Mouse (Mus musculus): ENCODE data around the gene Aldh1l1. TPM values are rescaled to one million over a fixed set of nuclear protein-coding genes. Genes with fewer than 3 reads are reported as not detected.

The Aldh1l1 gene
- polyA plus RNA-seq, 1 experiment from 2014 or later: 1.2 TPM

DNA sequence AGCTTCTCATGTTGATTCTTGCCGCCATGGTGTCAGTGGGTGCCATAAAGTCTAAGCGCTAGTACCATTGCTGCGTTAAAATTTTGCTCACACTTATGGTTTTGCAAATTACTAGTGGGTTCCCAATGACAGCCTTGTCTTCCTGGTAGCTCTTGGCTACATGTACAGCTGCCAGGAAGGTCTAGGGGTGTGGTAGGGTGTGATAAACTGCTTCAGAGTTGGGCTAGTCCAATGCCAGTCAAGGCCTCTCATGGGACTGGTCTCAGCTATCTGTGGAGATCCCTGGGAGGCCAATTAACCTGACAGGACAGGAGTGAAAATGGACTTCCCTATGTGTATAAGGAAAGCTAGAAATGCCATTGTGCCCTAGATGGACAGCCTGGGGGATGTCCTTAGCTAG lies 116.1 kb downstream of the Aldh1l1 start:
- H3K9ac ChIP-seq (ENCODE audit: low read length): no peak overlapping the region
- DNase-seq (ENCODE audit: low spot score) (no peak), ATAC-seq (replicated peaks; ENCODE audit: low FRiP score) (no peak)
- no peak overlapping the region for H3K27ac ChIP-seq (ENCODE audit: low read depth, low read length)
- 0 out of 2 replicates have a peak, but pooled peaks cover 2% of the 10 kb centered on the region for H3K4me1 ChIP-seq (replicated peaks; ENCODE audit: control insufficient read depth, insufficient read depth, low read length)
- no peaks in the 10 kb centered on the region for H3K36me3 ChIP-seq (ENCODE audit: control insufficient read depth, insufficient read depth, low read length)
- H3K4me2 ChIP-seq (ENCODE audit: low read depth, low read length, severe bottlenecking): no peak overlapping the region
- no peaks in the 10 kb centered on the region for H3K9me3 ChIP-seq (ENCODE audit: control insufficient read depth, low read length)
- 93% methylated on average over 3 of the region's 3 CpGs for WGBS
- H3K4me3 ChIP-seq (ENCODE audit: low read depth, low read length): no peak overlapping the region
- H3K27me3 ChIP-seq (ENCODE audit: control insufficient read depth, insufficient read depth, low read length): peaks cover 5% of the 10 kb centered on the region; the same call in 1 of the 2 replicates

DNA sequence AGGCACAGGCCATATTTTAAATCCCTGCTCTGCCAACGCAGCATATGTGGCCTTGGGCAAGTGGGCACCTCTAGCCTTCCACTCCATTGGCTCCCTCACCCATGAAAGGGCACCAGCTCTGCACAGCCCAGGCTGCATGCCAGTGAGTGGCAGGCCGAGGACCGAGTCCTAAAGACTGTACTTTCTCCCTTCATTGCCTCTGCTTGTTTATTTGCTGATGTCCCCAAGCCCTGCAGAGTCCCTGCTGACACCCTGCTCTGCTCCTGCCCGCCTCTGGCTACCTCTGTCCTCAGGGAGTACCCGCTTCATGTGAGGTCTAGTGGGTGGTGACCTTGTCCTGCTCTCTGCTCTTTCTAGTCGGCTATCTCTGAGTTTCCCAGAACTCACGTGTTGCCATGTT lies 116.9 kb downstream of the Aldh1l1 start:
- WGBS: 71% methylated on average over 7 of the region's 7 CpGs
- Histone ChIP-seq H3K27ac (ENCODE audit: low read depth, low read length) (no peak overlapping the region), H3K4me1 (replicated peaks; ENCODE audit: control insufficient read depth, insufficient read depth, low read length) (0 out of 2 replicates have a peak, but pooled peaks cover 2% of the 10 kb centered on the region), H3K4me3 (ENCODE audit: low read depth, low read length) (no peak overlapping the region), H3K27me3 (ENCODE audit: control insufficient read depth, insufficient read depth, low read length) (peaks cover 5% of the 10 kb centered on the region; the same call in 1 of the 2 replicates), H3K9ac (ENCODE audit: low read length) (no peak overlapping the region), H3K36me3 (ENCODE audit: control insufficient read depth, insufficient read depth, low read length) (no peaks in the 10 kb centered on the region), H3K9me3 (ENCODE audit: control insufficient read depth, low read length) (no peaks in the 10 kb centered on the region), H3K4me2 (ENCODE audit: low read depth, low read length, severe bottlenecking) (no peak overlapping the region)
- no peak for DNase-seq (ENCODE audit: low spot score)
- no peak for ATAC-seq (replicated peaks; ENCODE audit: low FRiP score)

DNA sequence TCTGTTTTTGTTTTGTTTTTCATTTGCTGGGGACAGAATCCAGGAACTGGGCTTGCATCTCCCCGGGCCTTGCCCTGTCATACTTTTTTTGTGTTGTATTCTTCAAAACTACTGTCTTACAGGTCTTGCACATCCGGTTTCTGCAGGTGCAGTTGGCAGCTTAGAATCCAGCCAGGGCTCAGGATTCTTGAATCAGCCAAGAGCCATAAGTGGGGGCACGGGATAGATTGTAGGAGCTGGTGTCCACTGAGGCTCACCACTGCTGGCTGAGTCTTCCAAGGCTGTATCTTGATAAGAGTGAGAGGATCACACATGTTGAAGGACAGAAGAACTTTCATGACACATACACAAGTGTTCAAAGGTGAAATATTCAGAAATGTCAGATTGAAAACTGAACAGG lies 117.9 kb downstream of the Aldh1l1 start:
- DNase-seq (ENCODE audit: low spot score) (no peak), ATAC-seq (replicated peaks; ENCODE audit: low FRiP score) (no peak)
- Histone ChIP-seq H3K36me3 (ENCODE audit: control insufficient read depth, insufficient read depth, low read length) (no peaks in the 10 kb centered on the region), H3K27ac (ENCODE audit: low read depth, low read length) (no peak overlapping the region), H3K4me3 (ENCODE audit: low read depth, low read length) (peak overlapping the region; percentile 52), H3K4me1 (replicated peaks; ENCODE audit: control insufficient read depth, insufficient read depth, low read length) (0 out of 2 replicates have a peak, but pooled peaks cover 2% of the 10 kb centered on the region), H3K27me3 (ENCODE audit: control insufficient read depth, insufficient read depth, low read length) (peaks cover 5% of the 10 kb centered on the region; the same call in 1 of the 2 replicates), H3K4me2 (ENCODE audit: low read depth, low read length, severe bottlenecking) (peak overlapping the region; percentile 89; the same call in 1 of the 2 replicates), H3K9me3 (ENCODE audit: control insufficient read depth, low read length) (no peaks in the 10 kb centered on the region), H3K9ac (ENCODE audit: low read length) (no peak overlapping the region)
- 61% methylated on average over 3 of the region's 3 CpGs for WGBS

DNA sequence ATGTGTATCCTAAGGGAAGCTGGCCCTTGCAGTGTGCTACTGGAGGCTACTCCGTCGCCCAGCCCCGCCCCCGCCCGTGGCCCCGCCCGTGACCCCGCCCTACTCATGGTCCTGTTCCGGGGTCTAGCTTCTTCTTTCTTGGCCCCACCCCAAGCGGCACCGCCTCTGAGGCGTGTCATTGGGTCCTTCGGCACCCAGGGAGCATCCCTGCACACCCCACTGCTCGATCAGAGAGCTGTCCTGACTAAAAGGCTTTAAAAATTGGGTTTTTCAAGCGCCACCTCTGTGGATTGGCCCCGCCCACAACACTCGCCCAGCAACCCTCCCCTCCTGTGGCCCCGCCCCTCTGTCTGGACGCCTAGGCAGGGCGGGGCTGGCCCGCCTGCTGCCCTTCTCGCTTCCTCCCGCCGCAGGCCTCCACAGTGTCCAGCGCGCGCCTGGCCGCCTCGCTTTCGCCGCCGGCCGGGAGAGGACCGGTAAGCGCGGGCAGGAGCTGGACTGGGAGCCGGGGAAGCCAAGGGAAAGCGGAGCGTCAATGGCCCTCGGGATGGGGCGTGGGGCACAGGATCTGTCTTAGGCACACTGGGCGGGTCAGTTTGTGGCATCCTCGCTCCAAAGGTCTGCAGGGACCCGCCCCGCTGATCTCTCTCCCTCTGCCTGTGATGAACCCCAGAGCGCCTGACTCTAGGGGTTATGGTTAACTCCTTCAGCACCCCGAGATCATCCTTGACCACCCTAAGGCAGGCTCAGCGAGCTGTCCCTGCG lies 118.5 kb downstream of the Aldh1l1 start, which contains the start of gene Slc41a3:
Slc41a3 (plus strand) TSS at position 193 of the 765 bp plus-strand sequence.
- peak within 1 kb of the TSS; percentile 72 for H3K9ac ChIP-seq (ENCODE audit: low read length)

DNA sequence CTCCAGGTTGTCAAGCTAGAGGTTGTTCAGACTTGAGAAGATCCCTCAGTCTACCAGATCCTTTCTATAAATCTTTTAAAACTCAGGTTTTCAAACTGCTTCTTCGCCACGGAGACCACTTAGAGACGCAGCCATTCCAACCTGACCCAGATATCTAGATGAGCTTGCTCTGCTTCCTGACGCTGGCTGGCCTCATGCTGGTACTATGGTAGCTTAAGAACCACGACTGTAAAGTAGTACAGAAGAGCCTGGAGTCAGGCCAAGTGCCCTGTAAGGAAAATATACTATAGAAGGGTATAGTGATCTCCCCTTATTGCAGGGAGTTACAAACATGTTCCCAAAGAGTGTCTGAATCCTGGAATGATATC lies 119.1 kb downstream of the Aldh1l1 start:
- DNase-seq (ENCODE audit: low spot score): no peak
- H3K27ac ChIP-seq (ENCODE audit: low read depth, low read length): no peak overlapping the region
- WGBS: 17% methylated on average over 5 of the region's 5 CpGs

More for the DNA sequence above, 118.5 kb downstream of the Aldh1l1 start, which contains the start of gene Slc41a3:
- Histone ChIP-seq H3K36me3 (ENCODE audit: control insufficient read depth, insufficient read depth, low read length) (no peaks in the 10 kb centered on the region), H3K9me3 (ENCODE audit: control insufficient read depth, low read length) (no peaks in the 10 kb centered on the region), H3K27ac (ENCODE audit: low read depth, low read length) (no peak within 1 kb of the TSS), H3K27me3 (ENCODE audit: control insufficient read depth, insufficient read depth, low read length) (peaks cover 5% of the 10 kb centered on the region; the same call in 1 of the 2 replicates), H3K4me2 (ENCODE audit: low read depth, low read length, severe bottlenecking) (peak within 1 kb of the TSS; percentile 89), H3K4me3 (ENCODE audit: low read depth, low read length) (peak within 1 kb of the TSS; percentile 52), H3K4me1 (replicated peaks; ENCODE audit: control insufficient read depth, insufficient read depth, low read length) (0 out of 2 replicates have a peak, but pooled peaks cover 2% of the 10 kb centered on the region)
- ATAC-seq (replicated peaks; ENCODE audit: low FRiP score) (peak; percentile 94), DNase-seq (ENCODE audit: low spot score) (peak; percentile 92)
- 1% methylated on average over 46 of the region's 49 CpGs for WGBS

DNA sequence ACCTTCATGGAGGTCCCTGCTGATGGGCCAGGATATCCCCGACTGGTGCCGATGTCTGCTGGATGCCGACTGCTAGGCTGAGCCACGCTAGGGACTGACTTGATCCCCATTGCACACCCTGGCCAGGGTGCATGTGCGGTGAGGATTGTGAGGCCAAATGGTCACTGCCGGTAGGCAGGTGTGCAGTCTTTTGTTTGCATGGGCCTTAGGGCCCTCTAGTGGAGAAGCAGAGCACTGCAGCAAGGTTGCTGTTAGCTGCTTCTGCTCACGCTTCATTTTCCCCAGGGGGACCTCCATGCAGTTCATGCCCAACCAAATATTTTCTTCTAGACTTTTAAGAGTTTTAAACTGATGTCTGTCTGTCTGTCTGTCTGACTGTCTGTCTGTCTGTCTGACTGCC lies 120.3 kb downstream of the Aldh1l1 start:
- Histone ChIP-seq H3K27me3 (ENCODE audit: control insufficient read depth, insufficient read depth, low read length) (peaks cover 5% of the 10 kb centered on the region; the same call in 1 of the 2 replicates), H3K4me2 (ENCODE audit: low read depth, low read length, severe bottlenecking) (no peak overlapping the region), H3K36me3 (ENCODE audit: control insufficient read depth, insufficient read depth, low read length) (no peaks in the 10 kb centered on the region), H3K9ac (ENCODE audit: low read length) (no peak overlapping the region), H3K27ac (ENCODE audit: low read depth, low read length) (no peak overlapping the region), H3K4me3 (ENCODE audit: low read depth, low read length) (no peak overlapping the region), H3K9me3 (ENCODE audit: control insufficient read depth, low read length) (no peaks in the 10 kb centered on the region), H3K4me1 (replicated peaks; ENCODE audit: control insufficient read depth, insufficient read depth, low read length) (0 out of 2 replicates have a peak, but pooled peaks cover 2% of the 10 kb centered on the region)
- WGBS: 18% methylated on average over 7 of the region's 7 CpGs
- DNase-seq (ENCODE audit: low spot score) (peak; percentile 83), ATAC-seq (replicated peaks; ENCODE audit: low FRiP score) (no peak)

More for the DNA sequence above, 119.1 kb downstream of the Aldh1l1 start:
- Histone ChIP-seq H3K9ac (ENCODE audit: low read length) (peak overlapping the region; percentile 72; the same call in 1 of the 2 replicates), H3K4me2 (ENCODE audit: low read depth, low read length, severe bottlenecking) (peak overlapping the region; percentile 89), H3K4me3 (ENCODE audit: low read depth, low read length) (peak overlapping the region; percentile 52), H3K27me3 (ENCODE audit: control insufficient read depth, insufficient read depth, low read length) (peaks cover 5% of the 10 kb centered on the region; the same call in 1 of the 2 replicates), H3K9me3 (ENCODE audit: control insufficient read depth, low read length) (no peaks in the 10 kb centered on the region), H3K36me3 (ENCODE audit: control insufficient read depth, insufficient read depth, low read length) (no peaks in the 10 kb centered on the region), H3K4me1 (replicated peaks; ENCODE audit: control insufficient read depth, insufficient read depth, low read length) (0 out of 2 replicates have a peak, but pooled peaks cover 2% of the 10 kb centered on the region)
- no peak for ATAC-seq (replicated peaks; ENCODE audit: low FRiP score)

GRCm38 (mm10) chr6:90607196-90607595 lies 121.0 kb downstream of the Aldh1l1 start:
- H3K9me3 ChIP-seq (ENCODE audit: control insufficient read depth, low read length): no peaks in the 10 kb centered on the region
- H3K4me2 ChIP-seq (ENCODE audit: low read depth, low read length, severe bottlenecking): no peak overlapping the region
- H3K36me3 ChIP-seq (ENCODE audit: control insufficient read depth, insufficient read depth, low read length): no peaks in the 10 kb centered on the region
- DNase-seq (ENCODE audit: low spot score) (peak; percentile 83), ATAC-seq (replicated peaks; ENCODE audit: low FRiP score) (no peak)
- H3K9ac ChIP-seq (ENCODE audit: low read length): no peak overlapping the region
- H3K27ac ChIP-seq (ENCODE audit: low read depth, low read length): no peak overlapping the region
- no peak overlapping the region for H3K4me3 ChIP-seq (ENCODE audit: low read depth, low read length)
- H3K4me1 ChIP-seq (replicated peaks; ENCODE audit: control insufficient read depth, insufficient read depth, low read length): 0 out of 2 replicates have a peak, but pooled peaks cover 2% of the 10 kb centered on the region
- peaks cover 5% of the 10 kb centered on the region; the same call in 1 of the 2 replicates for H3K27me3 ChIP-seq (ENCODE audit: control insufficient read depth, insufficient read depth, low read length)
- WGBS: 17% methylated on average over 5 of the region's 5 CpGs

GRCm38 (mm10) chr6:90608186-90608585 lies 122.0 kb downstream of the Aldh1l1 start:
- no peak for ATAC-seq (replicated peaks; ENCODE audit: low FRiP score)
- no peak for DNase-seq (ENCODE audit: low spot score)
- H3K27me3 ChIP-seq (ENCODE audit: control insufficient read depth, insufficient read depth, low read length): peaks cover 5% of the 10 kb centered on the region; the same call in 1 of the 2 replicates
- no peak overlapping the region for H3K27ac ChIP-seq (ENCODE audit: low read depth, low read length)
- H3K9ac ChIP-seq (ENCODE audit: low read length): no peak overlapping the region
- no peak overlapping the region for H3K4me2 ChIP-seq (ENCODE audit: low read depth, low read length, severe bottlenecking)
- H3K36me3 ChIP-seq (ENCODE audit: control insufficient read depth, insufficient read depth, low read length): no peaks in the 10 kb centered on the region
- 68% methylated on average over 6 of the region's 6 CpGs for WGBS
- H3K4me1 ChIP-seq (replicated peaks; ENCODE audit: control insufficient read depth, insufficient read depth, low read length): 0 out of 2 replicates have a peak, but pooled peaks cover 2% of the 10 kb centered on the region
- no peaks in the 10 kb centered on the region for H3K9me3 ChIP-seq (ENCODE audit: control insufficient read depth, low read length)
- H3K4me3 ChIP-seq (ENCODE audit: low read depth, low read length): no peak overlapping the region

Data from forebrain, embryonic 11.5 days (tissue).